Mouse (Mus musculus) heart, embryonic 14.5 days (tissue): ENCODE measurements around the gene Snx29. TPM values are rescaled to one million over a fixed set of nuclear protein-coding genes. Genes with fewer than 3 reads are reported as not detected.
"Not testable (repeated sequence)": the region's sequence is repeated elsewhere in the genome, so short reads cannot be mapped to it uniquely, and the experiment has no call there.

Source experiments
- ATAC-seq: fragments of 200-750 bp; cut with Nextera tagmentation; 2 replicates; pipeline ENCODE4 v1.8.0; 2017; ENCODE audit warnings: low read depth, moderate TSS enrichment; ENCODE audit not compliant: insufficient number of reproducible peaks, insufficient read depth, low FRiP score
- H3K27ac ChIP-seq, 2 experiments: fragments of 200-500 bp in 1 of 2; fragments of 300-500 bp in 1 of 2; sonication (generic) in 1 of 2; replicated peaks in 1 of 2; 2 replicates each; pipeline ENCODE4 v1.5.1; 2012 to 2014; ENCODE audit warnings: low read depth in 2 of 2, low read length in 2 of 2, control low read depth in 1 of 2, mild to moderate bottlenecking in 1 of 2, mixed read lengths in 1 of 2; ENCODE audit not compliant: control insufficient read depth in 1 of 2, insufficient read depth in 1 of 2
- H3K27me3 ChIP-seq: fragments of 300-500 bp; sonication (generic); 2 replicates; pipeline ENCODE4 v1.6.1; 2014; ENCODE audit warnings: mild to moderate bottlenecking, low read length, control low read depth; ENCODE audit not compliant: control insufficient read depth, insufficient read depth
- H3K36me3 ChIP-seq: fragments of 300-500 bp; sonication (generic); 2 replicates; pipeline ENCODE4 v1.6.1; 2014; ENCODE audit warnings: mild to moderate bottlenecking, control low read depth, low read length, mixed read lengths; ENCODE audit not compliant: control insufficient read depth, insufficient read depth
- H3K4me1 ChIP-seq, 2 experiments: fragments of 200-500 bp in 1 of 2; fragments of 300-500 bp in 1 of 2; sonication (generic) in 1 of 2; 2 replicates each; pipeline ENCODE4 v1.6.1; 2012 to 2014; ENCODE audit warnings: low read length in 2 of 2, control low read depth in 1 of 2, mixed read lengths in 1 of 2; ENCODE audit not compliant: control insufficient read depth in 2 of 2, insufficient read depth in 2 of 2
- H3K4me2 ChIP-seq: fragments of 300-500 bp; sonication (generic); 2 replicates; pipeline ENCODE4 v1.6.1; 2014; ENCODE audit warnings: mild to moderate bottlenecking, low read length
- H3K4me3 ChIP-seq, 2 experiments: fragments of 200-500 bp in 1 of 2; fragments of 300-500 bp in 1 of 2; sonication (generic) in 1 of 2; 2 replicates each; pipeline ENCODE4 v1.5.1; 2012 to 2014; ENCODE audit warnings: low read length in 2 of 2, mild to moderate bottlenecking in 2 of 2, control low read depth in 1 of 2, low read depth in 1 of 2, moderate library complexity in 1 of 2; ENCODE audit not compliant: control insufficient read depth in 1 of 2, insufficient read depth in 1 of 2
- H3K9ac ChIP-seq: fragments of 300-500 bp; sonication (generic); 2 replicates; pipeline ENCODE4 v1.6.1; 2014; ENCODE audit warnings: mild to moderate bottlenecking, low read length
- H3K9me3 ChIP-seq: fragments of 300-500 bp; sonication (generic); 2 replicates; pipeline ENCODE4 v1.6.1; 2016; ENCODE audit warnings: low read length, control low read depth; ENCODE audit not compliant: control insufficient read depth
- WGBS: fragments of 180-500 bp; shearing (Covaris S2); extraction: QIAGEN DNeasy Blood & Tissue Kit; methylation state at CpG from one replicate; pipeline ENCODE4 v1.1.7; 2014; 5-methylcytosine and 5-hydroxymethylcytosine counted together
- polyA plus RNA-seq: library from polyadenylated mRNA; unstranded; fragments of >200 nt; fragmentation: Nextera tagmentation; extraction: Ambion mirVana; gene quantifications from 2 replicates; pipeline ENCODE4 v1.2.1, GENCODE M21; 2014

Gene Snx29
- polyA plus RNA-seq, 1 experiment from 2014 or later: 7.7 TPM

DNA sequence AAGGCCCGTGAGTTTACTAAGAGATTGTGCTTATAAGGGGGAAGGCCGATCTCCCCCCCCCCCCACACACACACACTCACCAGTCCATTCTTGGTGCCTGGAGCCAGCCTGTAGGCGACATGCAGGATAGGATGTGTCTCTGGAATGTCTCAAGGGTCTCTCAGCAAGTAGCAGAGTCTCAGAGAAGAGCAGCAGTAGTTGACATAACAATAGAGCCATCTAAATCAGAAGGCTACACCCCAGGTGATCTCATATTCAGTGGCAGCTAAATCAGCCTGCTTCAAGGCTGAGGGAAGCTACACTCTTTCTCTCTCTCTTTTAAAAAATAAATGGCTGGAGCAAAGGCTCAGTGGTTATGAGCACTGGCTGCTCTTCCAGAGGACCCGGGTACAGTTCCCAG, 27.1 kb upstream of the Snx29 start:
- not testable (repeated sequence) for H3K9me3 ChIP-seq, H3K27ac ChIP-seq, H3K9ac ChIP-seq, H3K4me1 ChIP-seq, H3K27me3 ChIP-seq, ATAC-seq, H3K36me3 ChIP-seq, H3K4me2 ChIP-seq, H3K4me3 ChIP-seq
- WGBS: 75% methylated on average over 4 of the region's 4 CpGs

DNA sequence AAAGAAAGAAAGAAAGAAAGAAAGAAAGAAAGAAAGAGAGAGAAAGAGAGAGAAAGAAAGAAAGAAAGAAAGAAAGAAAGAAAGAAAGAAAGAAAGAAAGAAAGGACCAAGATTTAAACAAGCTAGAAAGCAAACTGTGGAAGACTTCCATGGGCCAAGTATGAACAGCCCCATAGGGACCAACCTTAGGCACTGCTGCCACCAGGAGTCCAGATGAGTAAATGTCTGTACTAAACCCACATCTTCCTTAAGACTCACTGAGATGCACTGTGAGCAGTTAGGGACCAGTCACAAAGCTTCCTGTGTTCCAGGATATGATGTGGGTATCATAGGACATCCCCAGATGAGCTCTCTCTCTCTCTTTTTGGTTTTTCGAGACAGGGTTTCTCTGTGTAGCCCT, 25.0 kb upstream of the Snx29 start:
- not testable (repeated sequence) for H3K4me1 ChIP-seq, H3K9me3 ChIP-seq, H3K4me2 ChIP-seq, ATAC-seq, H3K27ac ChIP-seq, H3K4me3 ChIP-seq, H3K27me3 ChIP-seq, H3K9ac ChIP-seq, H3K36me3 ChIP-seq
- WGBS: 69% methylated on average over 1 of the region's 1 CpGs

DNA sequence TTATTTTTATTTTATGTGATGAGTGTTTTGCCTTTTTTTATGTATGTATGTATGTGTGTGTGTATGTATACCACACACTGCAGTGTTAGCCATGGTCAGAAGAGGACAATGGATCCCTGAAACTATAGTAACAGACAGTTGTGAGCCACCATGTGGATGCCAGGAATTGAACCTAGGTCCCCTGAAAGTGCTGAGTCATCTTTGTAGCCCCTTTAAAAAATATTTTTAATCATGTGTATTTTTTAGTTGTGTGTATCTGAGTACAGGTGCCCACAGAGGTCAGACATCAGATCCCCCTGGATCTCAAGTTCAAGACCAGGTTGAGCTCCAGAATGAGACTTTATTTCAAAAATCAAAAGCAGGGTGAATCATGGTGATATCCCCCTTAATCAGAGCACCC, 19.0 kb upstream of the Snx29 start:
- Histone ChIP-seq H3K36me3 (no peaks in the 10 kb centered on the region), H3K4me2 (no peak overlapping the region)
- no peak for ATAC-seq

DNA sequence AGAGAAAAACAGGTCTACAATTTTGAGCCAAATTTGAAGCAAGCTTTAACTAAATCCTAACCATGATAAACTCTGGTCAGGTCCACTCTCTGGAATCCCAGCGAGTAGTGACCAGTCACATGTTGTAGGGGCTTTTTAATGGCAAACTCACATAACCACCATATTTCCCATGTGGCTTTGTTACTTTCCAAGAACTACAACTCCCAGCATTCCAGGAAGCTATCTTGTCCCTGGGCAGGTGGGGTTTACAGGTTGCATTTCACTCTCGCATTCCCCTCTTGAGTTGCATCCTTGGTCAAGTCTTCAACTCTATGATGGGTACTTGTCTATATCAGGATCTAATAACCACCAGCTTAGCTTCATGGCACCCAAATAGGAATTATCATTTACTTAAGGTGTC, 17.2 kb upstream of the Snx29 start:
- 79% methylated on average over 2 of the region's 2 CpGs for WGBS
- Histone ChIP-seq H3K27me3 (no peaks in the 10 kb centered on the region), H3K27ac (no peak overlapping the region), H3K4me3 (no peak overlapping the region), H3K4me1 (peaks cover 2 to 5% of the 10 kb centered on the region in 2 experiments; a peak in 2 of 4 replicates), H3K36me3 (no peaks in the 10 kb centered on the region), H3K4me2 (no peak overlapping the region), H3K9me3 (no peaks in the 10 kb centered on the region), H3K9ac (no peak overlapping the region)
- no peak for ATAC-seq

More for the DNA sequence above, 19.0 kb upstream of the Snx29 start:
- Histone ChIP-seq H3K27me3 (no peaks in the 10 kb centered on the region), H3K9ac (no peak overlapping the region), H3K4me3 (no peak overlapping the region), H3K4me1 (no peaks in the 10 kb centered on the region), H3K27ac (no peak overlapping the region), H3K9me3 (no peaks in the 10 kb centered on the region)

DNA sequence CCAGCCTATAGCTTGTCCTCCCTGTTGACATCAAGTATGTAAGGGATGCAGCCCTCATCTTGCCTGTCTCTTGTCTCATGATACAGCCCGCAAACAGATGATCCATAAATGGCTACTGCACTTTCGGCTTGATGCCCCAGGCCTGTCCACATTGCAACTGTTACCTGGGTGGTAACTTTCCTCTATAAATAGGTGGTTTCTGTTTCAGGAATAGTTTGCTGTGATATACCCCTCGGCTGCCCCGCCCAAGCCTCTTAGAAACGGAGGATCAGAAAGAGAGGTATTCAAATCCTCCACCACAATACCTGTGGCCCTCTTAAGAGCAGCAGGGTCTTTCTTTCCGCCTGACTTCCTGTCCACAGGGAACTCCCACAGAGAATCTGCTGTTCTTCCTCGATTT, 9.2 kb upstream of the Snx29 start, which contains the start of gene Tnfrsf17:
Gene Tnfrsf17 (plus strand): TSS at position 301 of the 400 bp plus-strand sequence.
- no peak within 1 kb of the TSS for H3K9ac ChIP-seq
- H3K9me3 ChIP-seq: no peaks in the 10 kb centered on the region
- ATAC-seq: no peak
- no peak within 1 kb of the TSS for H3K27ac ChIP-seq
- no peak within 1 kb of the TSS for H3K4me2 ChIP-seq
- H3K27me3 ChIP-seq: no peaks in the 10 kb centered on the region
- no peaks in the 10 kb centered on the region for H3K36me3 ChIP-seq
- WGBS: 66% methylated on average over 7 of the region's 7 CpGs
- peaks cover 4 to 9% of the 10 kb centered on the region in 2 experiments for H3K4me1 ChIP-seq
- H3K4me3 ChIP-seq: no peak within 1 kb of the TSS

DNA sequence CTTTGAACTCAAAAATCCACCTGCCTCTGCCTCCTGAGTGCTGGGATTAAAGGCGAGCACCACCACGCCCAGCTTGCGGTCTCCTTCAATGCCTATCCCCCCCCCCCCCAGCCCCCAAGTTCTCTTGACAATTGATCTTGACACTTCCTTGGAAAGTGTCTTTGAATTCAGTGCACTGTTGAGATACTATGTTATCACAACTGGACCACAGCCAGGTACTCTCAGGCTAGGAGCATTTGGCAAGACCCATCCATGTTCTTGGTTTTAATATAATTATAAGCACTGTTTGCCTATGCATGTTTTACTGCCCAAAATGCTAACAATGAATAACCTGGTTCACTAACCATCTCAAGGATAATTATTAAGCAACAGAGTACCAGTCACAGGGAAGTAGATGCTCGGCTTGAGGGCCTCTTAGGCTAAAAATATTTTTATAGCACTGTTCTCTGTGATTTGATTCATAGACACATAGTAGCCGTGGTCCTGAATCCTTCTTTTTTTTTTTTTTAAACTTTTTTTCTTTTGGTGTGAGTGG, 6.9 kb upstream of the Snx29 start:
- Histone ChIP-seq H3K4me1 (peaks cover 2 to 4% of the 10 kb centered on the region in 2 experiments; a peak in 2 of 4 replicates), H3K27me3 (no peaks in the 10 kb centered on the region), H3K4me2 (no peak overlapping the region), H3K9ac (no peak overlapping the region), H3K36me3 (no peaks in the 10 kb centered on the region), H3K27ac (no peak overlapping the region), H3K4me3 (no peak overlapping the region), H3K9me3 (no peaks in the 10 kb centered on the region)
- WGBS: 45% methylated on average over 5 of the region's 5 CpGs
- no peak for ATAC-seq

DNA sequence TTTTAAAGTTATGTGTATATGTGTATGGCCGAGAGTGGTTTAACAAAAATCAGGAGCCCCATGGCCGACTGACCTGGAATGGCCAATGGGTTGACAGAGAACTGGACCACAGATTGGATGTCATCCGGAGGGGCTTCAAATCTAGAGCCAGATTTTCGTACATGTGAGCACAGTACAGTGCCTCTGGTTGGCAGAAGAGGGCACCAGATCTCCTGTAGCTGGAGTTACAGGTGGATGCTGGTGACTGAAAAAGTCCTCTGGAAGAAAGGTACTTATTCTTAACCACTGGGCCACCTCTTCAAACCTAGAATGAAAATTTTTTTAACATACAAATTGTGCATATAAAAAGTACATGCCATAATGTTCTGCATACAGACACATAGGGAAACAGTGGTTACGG, 6.0 kb upstream of the Snx29 start:
- Histone ChIP-seq H3K36me3 (no peaks in the 10 kb centered on the region), H3K27me3 (no peaks in the 10 kb centered on the region), H3K4me1 (peaks cover 2 to 4% of the 10 kb centered on the region in 2 experiments; a peak in 2 of 4 replicates), H3K9ac (no peak overlapping the region), H3K27ac (no peak overlapping the region), H3K4me3 (no peak overlapping the region), H3K9me3 (no peaks in the 10 kb centered on the region), H3K4me2 (no peak overlapping the region)
- WGBS: 69% methylated on average over 5 of the region's 5 CpGs
- no peak for ATAC-seq

DNA sequence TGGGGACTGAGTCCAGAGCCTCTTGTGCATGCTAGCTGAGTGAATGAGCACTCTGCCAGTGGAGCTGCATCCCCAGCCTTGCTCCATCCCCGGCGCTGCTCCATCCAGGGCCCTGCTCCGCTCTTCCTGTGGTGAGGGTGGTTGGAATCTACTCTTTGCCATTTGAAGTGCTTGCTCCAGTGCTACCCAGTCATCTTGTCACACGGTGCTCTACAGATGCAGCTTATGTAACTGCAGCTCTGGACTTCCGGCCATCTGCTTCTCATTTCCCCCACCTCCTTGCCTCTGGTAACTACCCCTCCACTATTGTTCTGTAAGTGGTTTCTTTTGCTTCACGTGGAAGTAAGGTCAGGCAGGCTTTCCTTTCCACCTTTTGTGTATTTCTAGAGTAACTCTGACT, 5.4 kb upstream of the Snx29 start:
- peaks cover 4 to 8% of the 10 kb centered on the region in 2 experiments; a peak in 3 of 4 replicates for H3K4me1 ChIP-seq
- H3K27ac ChIP-seq: no peak overlapping the region
- no peak overlapping the region for H3K4me2 ChIP-seq
- no peaks in the 10 kb centered on the region for H3K9me3 ChIP-seq
- no peak for ATAC-seq
- H3K4me3 ChIP-seq: no peak overlapping the region
- no peaks in the 10 kb centered on the region for H3K36me3 ChIP-seq
- no peaks in the 10 kb centered on the region for H3K27me3 ChIP-seq
- H3K9ac ChIP-seq: no peak overlapping the region
- WGBS: 52% methylated on average over 6 of the region's 6 CpGs
